Mouse (Mus musculus): Measurements from ENCODE around the gene Lnx1. TPM values are rescaled to one million over a fixed set of nuclear protein-coding genes. Genes with fewer than 3 reads are reported as not detected.

Gene Lnx1
- polyA plus RNA-seq, 1 experiment = not detected

DNA sequence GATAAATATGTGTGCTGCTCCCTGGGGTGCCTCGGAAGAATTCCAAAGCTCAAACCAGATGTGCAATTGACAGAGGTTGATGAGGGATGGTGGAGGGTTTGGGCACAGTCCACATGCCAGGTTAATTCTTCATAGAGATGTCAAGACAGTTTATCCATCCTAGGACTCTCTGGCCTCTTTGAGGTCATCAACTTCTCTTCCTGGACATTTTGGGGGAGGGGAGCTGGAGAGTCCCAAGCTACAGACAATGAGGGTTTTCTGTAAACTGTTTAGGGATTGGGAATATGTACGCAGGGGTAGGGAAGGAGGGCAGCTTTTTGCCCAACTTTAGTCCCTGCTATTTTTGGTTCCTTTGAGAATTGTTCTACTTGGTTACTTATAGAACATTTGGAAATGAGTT, 60.4 kb downstream of the Lnx1 start:
- Histone ChIP-seq H3K4me1 (ENCODE audit: control insufficient read depth, insufficient read depth, low read length) (no peaks in the 10 kb centered on the region), H3K27ac (ENCODE audit: insufficient read depth, low read length) (no peak overlapping the region), H3K4me3 (ENCODE audit: insufficient read depth, low read length) (no peak overlapping the region)
- TF ChIP-seq POLR2A (IDR thresholded peaks at IDR 0.05; ENCODE audit: low read depth, low read length) (no peak), CTCF (IDR thresholded peaks at IDR 0.05; ENCODE audit: borderline replicate concordance, insufficient read depth, low read length) (no peak)

DNA sequence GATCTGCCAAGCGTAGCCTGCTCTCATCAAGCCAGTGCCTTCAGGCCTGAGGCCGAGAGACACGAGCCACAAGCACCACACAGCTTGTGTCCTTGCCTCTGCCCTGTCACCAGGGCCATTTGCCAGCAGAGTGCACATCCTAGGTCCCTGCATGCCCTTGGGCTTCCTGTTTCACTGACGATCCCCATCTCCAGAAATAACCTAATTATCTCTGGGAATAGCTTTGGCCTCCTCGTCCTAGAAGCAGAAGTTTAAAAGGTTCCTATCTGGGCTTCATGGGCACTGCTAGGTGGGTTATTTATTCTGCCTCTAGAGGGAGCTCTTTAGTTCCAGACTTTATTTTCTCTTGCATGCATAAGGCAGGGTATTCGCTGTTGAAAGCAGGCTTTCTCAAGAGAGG, 61.7 kb downstream of the Lnx1 start:
- TF ChIP-seq POLR2A (IDR thresholded peaks at IDR 0.05; ENCODE audit: low read depth, low read length) (no peak), CTCF (IDR thresholded peaks at IDR 0.05; ENCODE audit: borderline replicate concordance, insufficient read depth, low read length) (no peak)
- H3K4me1 ChIP-seq (ENCODE audit: control insufficient read depth, insufficient read depth, low read length) = no peaks in the 10 kb centered on the region
- H3K27ac ChIP-seq (ENCODE audit: insufficient read depth, low read length) = no peak overlapping the region
- H3K4me3 ChIP-seq (ENCODE audit: insufficient read depth, low read length) = no peak overlapping the region

DNA sequence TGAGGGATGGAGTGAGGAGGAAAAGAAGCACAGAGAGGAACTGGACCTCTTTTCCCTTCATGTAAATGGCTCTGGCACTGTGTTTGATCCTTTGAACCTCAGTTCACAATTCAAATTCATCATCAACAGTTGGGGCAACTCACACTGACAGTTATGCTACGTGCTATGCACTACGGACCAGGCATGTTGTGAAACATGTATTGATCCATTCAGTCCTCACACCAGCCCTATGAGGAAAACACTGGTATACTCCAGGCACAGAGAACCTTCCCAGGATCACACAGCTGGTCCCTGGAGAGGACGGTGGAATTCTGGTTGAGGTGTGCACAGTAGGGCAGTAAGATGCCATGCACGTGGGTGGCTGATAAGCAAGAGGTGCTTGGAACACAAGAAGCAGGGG, 62.2 kb downstream of the Lnx1 start:
- H3K4me3 ChIP-seq (ENCODE audit: insufficient read depth, low read length) = no peak overlapping the region
- H3K4me1 ChIP-seq (ENCODE audit: control insufficient read depth, insufficient read depth, low read length) = no peaks in the 10 kb centered on the region
- no peak for TF ChIP-seq CTCF (IDR thresholded peaks at IDR 0.05; ENCODE audit: borderline replicate concordance, insufficient read depth, low read length)
- TF ChIP-seq POLR2A (IDR thresholded peaks at IDR 0.05; ENCODE audit: low read depth, low read length) = no peak
- no peak overlapping the region for H3K27ac ChIP-seq (ENCODE audit: insufficient read depth, low read length)

DNA sequence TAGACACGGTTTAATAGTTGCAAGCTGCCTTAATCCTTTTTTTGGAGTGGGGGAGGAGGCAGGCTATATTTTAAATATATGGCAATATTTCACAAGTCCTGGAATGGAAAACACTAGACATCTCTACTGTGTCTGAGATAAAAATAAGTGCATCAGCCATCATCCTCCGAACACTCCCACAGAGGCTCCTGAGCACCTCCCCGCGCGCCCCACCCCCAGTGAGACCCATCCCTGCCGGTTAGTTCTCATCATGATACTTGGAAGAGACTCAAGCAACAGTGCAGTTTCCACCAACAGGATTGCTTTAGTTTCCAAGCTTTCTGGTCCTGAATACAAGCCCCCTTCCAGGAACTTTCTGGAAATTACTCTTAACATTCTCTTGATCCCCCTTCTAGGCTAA, 63.2 kb downstream of the Lnx1 start:
- Histone ChIP-seq H3K4me1 (ENCODE audit: control insufficient read depth, insufficient read depth, low read length) (no peaks in the 10 kb centered on the region), H3K27ac (ENCODE audit: insufficient read depth, low read length) (no peak overlapping the region), H3K4me3 (ENCODE audit: insufficient read depth, low read length) (no peak overlapping the region)
- TF ChIP-seq CTCF (IDR thresholded peaks at IDR 0.05; ENCODE audit: borderline replicate concordance, insufficient read depth, low read length) (no peak), POLR2A (IDR thresholded peaks at IDR 0.05; ENCODE audit: low read depth, low read length) (no peak)

DNA sequence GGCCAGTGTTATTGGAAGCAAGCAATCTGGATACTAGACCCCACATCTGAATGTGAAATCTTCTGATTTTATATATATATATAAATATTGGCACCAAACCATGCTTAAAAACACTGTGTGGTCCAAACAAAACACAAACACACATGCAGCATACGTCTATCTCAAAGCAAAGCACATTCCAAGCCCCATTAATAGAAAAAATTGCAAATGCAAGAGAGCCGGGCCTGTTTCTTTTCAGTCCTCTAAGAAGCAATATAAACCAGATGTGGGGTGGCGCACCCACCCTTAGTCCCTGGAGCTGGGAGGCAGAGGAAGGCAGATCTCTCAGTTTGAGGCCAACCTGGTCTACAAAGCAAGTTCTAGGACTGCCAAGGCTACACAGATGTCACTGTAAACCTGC, 68.3 kb downstream of the Lnx1 start:
- Histone ChIP-seq H3K4me1 (ENCODE audit: control insufficient read depth, insufficient read depth, low read length) (no peaks in the 10 kb centered on the region), H3K27ac (ENCODE audit: insufficient read depth, low read length) (no peak overlapping the region), H3K4me3 (ENCODE audit: insufficient read depth, low read length) (no peak overlapping the region)
- TF ChIP-seq CTCF (IDR thresholded peaks at IDR 0.05; ENCODE audit: borderline replicate concordance, insufficient read depth, low read length) (no peak), POLR2A (IDR thresholded peaks at IDR 0.05; ENCODE audit: low read depth, low read length) (no peak)

DNA sequence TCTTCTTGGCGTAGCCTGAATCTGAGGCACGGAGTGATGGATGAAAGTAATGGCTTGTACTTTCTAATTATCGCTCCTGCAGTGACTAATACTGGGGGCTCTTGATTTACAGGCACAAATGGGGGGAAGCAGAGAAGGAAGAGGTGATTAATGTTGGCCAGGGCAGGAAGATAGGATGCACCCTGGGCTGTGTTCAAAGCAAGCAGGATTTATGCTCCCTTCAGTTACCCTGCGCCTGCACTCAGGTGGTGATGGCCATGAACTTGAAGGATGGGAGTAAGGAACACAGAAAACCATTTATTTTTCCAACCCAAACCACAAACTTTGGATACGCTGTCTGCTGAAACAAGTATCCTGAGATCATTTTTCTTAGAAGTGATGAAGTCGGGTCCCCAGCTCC, 69.3 kb downstream of the Lnx1 start:
- H3K27ac ChIP-seq (ENCODE audit: insufficient read depth, low read length) = no peak overlapping the region
- H3K4me1 ChIP-seq (ENCODE audit: control insufficient read depth, insufficient read depth, low read length) = no peaks in the 10 kb centered on the region
- no peak overlapping the region for H3K4me3 ChIP-seq (ENCODE audit: insufficient read depth, low read length)
- TF ChIP-seq CTCF (IDR thresholded peaks at IDR 0.05; ENCODE audit: borderline replicate concordance, insufficient read depth, low read length) (no peak), POLR2A (IDR thresholded peaks at IDR 0.05; ENCODE audit: low read depth, low read length) (no peak)

DNA sequence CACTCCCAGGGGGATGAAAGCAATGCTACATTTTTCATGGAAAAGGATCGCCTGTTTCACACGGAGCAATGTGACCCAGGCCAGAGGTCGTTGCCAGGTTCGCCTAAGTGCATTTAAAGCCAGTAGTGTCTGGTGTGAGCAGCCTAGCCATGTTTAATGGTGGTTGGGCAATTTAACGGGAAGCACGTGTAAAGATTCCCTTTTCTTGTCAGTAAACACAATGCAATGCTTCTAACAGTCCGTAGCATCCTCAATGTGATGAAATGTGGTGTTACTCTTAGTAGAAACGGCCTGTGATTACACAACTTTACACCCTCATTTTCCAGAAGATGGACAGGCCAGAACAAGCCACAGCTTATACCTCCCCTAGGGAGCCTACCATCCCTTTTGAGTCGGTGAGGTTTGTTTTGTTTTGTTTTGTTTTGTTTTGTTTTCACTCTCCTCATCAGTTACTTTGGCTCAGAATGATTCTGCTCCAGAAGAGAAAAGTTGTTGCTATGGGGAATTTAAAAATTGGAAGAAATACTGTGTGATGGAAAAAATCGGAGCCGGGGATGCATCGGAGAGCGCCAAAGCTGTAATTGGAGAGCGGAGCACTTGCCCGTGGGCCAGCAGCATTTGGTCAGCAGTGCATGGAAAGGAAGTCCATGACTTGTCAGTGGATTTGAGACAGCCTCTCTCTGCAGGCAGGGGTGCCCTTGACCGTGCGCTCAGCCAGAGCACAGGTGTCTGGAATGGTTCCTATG, 70.2 kb downstream of the Lnx1 start:
- no peaks in the 10 kb centered on the region for H3K4me1 ChIP-seq (ENCODE audit: control insufficient read depth, insufficient read depth, low read length)

DNA sequence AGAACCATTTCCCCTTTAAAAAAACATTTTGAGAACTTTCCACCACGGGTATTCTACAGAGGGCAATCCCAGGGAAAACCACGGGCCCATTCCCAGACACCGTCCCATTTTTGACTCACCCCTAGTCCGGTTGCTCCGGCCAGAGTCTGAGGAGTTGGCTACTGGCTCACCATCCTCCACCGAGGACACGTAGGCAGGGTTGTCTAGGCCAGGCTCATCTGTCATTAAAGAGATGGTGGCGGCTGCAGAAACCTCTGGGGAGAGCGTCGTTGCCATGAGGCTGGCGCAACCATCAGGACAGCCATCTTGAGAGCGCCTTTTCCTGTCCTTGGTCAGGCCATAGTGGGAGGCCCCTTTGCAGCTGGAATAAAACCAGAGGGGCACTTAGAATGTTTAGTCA, 74.7 kb downstream of the Lnx1 start:
- H3K27ac ChIP-seq (ENCODE audit: insufficient read depth, low read length) = no peak overlapping the region
- no peaks in the 10 kb centered on the region for H3K4me1 ChIP-seq (ENCODE audit: control insufficient read depth, insufficient read depth, low read length)
- H3K4me3 ChIP-seq (ENCODE audit: insufficient read depth, low read length) = no peak overlapping the region
- TF ChIP-seq CTCF (IDR thresholded peaks at IDR 0.05; ENCODE audit: borderline replicate concordance, insufficient read depth, low read length) = no peak
- no peak for TF ChIP-seq POLR2A (IDR thresholded peaks at IDR 0.05; ENCODE audit: low read depth, low read length)

More for the DNA sequence above, 70.2 kb downstream of the Lnx1 start:
- Histone ChIP-seq H3K4me3 (ENCODE audit: insufficient read depth, low read length) (no peak overlapping the region), H3K27ac (ENCODE audit: insufficient read depth, low read length) (no peak overlapping the region)
- no peak for TF ChIP-seq CTCF (IDR thresholded peaks at IDR 0.05; ENCODE audit: borderline replicate concordance, insufficient read depth, low read length)
- TF ChIP-seq POLR2A (IDR thresholded peaks at IDR 0.05; ENCODE audit: low read depth, low read length) = no peak

DNA sequence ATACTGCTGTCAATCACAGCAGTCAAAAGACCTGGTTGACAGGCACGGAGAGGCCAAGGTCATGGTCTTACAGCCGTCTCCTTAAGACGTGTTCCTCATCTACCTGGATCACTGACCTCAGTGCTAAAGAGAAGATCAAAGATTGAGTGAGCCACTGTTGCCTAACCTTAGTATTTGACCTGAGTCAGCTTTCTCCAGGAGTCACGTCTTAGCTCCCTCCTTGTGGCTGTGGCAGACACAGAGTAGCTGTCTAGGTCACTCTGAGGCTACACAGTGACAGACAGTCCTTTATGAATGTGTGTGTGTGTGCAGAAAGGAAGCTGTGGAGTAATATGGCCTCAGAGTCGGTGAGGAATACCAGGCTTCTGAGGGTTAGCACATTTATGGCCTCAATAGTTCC, 78.3 kb downstream of the Lnx1 start:
- TF ChIP-seq CTCF (IDR thresholded peaks at IDR 0.05; ENCODE audit: borderline replicate concordance, insufficient read depth, low read length) (no peak), POLR2A (IDR thresholded peaks at IDR 0.05; ENCODE audit: low read depth, low read length) (no peak)

DNA sequence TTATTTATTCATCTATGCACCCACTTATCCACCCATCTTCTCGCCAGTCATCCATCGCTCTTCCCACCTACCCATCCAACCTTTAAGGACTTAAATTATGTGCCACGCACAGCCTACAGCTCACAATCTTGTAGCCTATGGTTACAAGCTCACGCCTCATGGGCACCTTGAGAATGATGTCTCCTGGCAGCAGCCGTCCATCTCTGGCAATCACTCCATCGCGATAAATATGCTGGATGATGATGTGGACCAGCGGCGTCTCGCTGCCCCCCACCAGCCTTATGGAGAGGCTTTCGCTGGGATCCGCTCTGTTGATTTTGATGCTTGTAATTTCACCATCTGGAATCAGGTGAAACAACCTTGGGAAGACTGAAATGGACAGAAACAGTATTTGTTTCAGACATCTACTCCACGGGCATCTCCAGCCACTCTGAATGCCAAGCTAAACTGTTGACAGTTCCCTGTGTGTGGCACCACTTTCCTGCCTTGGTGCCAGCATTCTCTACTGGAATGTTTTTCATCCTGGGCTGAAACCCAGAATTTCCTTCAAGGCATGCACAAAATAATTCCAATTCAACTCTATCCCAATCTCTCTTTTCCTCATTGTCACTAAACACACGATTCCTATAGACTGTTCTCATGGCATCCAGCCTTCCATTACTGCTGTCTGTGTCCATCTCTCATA, 79.3 kb downstream of the Lnx1 start:
- Histone ChIP-seq H3K4me3 (ENCODE audit: insufficient read depth, low read length) (no peak overlapping the region), H3K4me1 (ENCODE audit: control insufficient read depth, insufficient read depth, low read length) (no peaks in the 10 kb centered on the region), H3K27ac (ENCODE audit: insufficient read depth, low read length) (no peak overlapping the region)
- no peak for TF ChIP-seq POLR2A (IDR thresholded peaks at IDR 0.05; ENCODE audit: low read depth, low read length)
- no peak for TF ChIP-seq CTCF (IDR thresholded peaks at IDR 0.05; ENCODE audit: borderline replicate concordance, insufficient read depth, low read length)

More for the DNA sequence above, 78.3 kb downstream of the Lnx1 start:
- Histone ChIP-seq H3K4me1 (ENCODE audit: control insufficient read depth, insufficient read depth, low read length) (no peaks in the 10 kb centered on the region), H3K27ac (ENCODE audit: insufficient read depth, low read length) (no peak overlapping the region), H3K4me3 (ENCODE audit: insufficient read depth, low read length) (no peak overlapping the region)

All from embryonic fibroblast, embryonic 13.5 days (primary cell).